Mouse (Mus musculus) lung, postnatal 0 days (tissue): ENCODE results near the gene Cdk5r2. TPM values are rescaled to one million over a fixed set of nuclear protein-coding genes. Genes with fewer than 3 reads are reported as not detected.

Experiments used
- ATAC-seq: fragments of 200-750 bp; cut with Nextera tagmentation; 2 replicates; pipeline ENCODE4 v1.8.0; 2017; ENCODE audit warnings: moderate library complexity
- DNase-seq: peaks from one replicate; pipeline ENCODE4 v3.0.0-alpha.2; 2016; ENCODE audit warnings: low spot score
- H3K27ac ChIP-seq: fragments of 300-500 bp; sonication (generic); 2 replicates; pipeline ENCODE4 v1.5.1; 2014; ENCODE audit warnings: antibody characterized with exemption, mild to moderate bottlenecking, low read length, mixed read lengths
- H3K27me3 ChIP-seq: fragments of 300-500 bp; sonication (generic); replicated peaks from 2 replicates; pipeline ENCODE4 v1.6.1; 2014; ENCODE audit warnings: low read length, mixed read lengths; ENCODE audit not compliant: insufficient read depth
- H3K36me3 ChIP-seq: fragments of 300-500 bp; sonication (generic); 2 replicates; pipeline ENCODE4 v1.6.1; 2014; ENCODE audit warnings: low read length, mixed read lengths; ENCODE audit not compliant: insufficient read depth
- H3K4me1 ChIP-seq: fragments of 300-500 bp; sonication (generic); 2 replicates; pipeline ENCODE4 v1.6.1; 2014; ENCODE audit warnings: antibody characterized with exemption, low read depth, low read length, mixed read lengths; ENCODE audit not compliant: insufficient read depth
- H3K4me2 ChIP-seq: fragments of 300-500 bp; sonication (generic); replicated peaks from 2 replicates; pipeline ENCODE4 v1.6.1; 2014; ENCODE audit warnings: low read depth, mild to moderate bottlenecking, low read length, moderate library complexity, mixed read lengths
- H3K4me3 ChIP-seq: fragments of 300-500 bp; sonication (generic); 2 replicates; pipeline ENCODE4 v1.5.1; 2014; ENCODE audit warnings: low read depth, low read length
- H3K9ac ChIP-seq: fragments of 300-500 bp; sonication (generic); replicated peaks from 2 replicates; pipeline ENCODE4 v1.6.1; 2014; ENCODE audit warnings: low read depth, mild to moderate bottlenecking
- H3K9me3 ChIP-seq: fragments of 300-500 bp; sonication (generic); 2 replicates; pipeline ENCODE4 v1.6.1; 2016; ENCODE audit warnings: low read length, mixed read lengths
- CTCF ChIP-seq: IDR thresholded peaks from 2 replicates; pipeline ENCODE4 v1.5.1; 2016; ENCODE audit warnings: antibody characterized with exemption, mild to moderate bottlenecking
- EP300 ChIP-seq: IDR thresholded peaks from 2 replicates; pipeline ENCODE4 v1.6.1; 2016; ENCODE audit warnings: antibody characterized with exemption, mild to moderate bottlenecking, control low read depth
- WGBS: fragments of 180-500 bp; shearing (Covaris S2); extraction: QIAGEN DNeasy Blood & Tissue Kit; methylation state at CpG from one replicate; pipeline ENCODE4 v1.1.7; 2014; 5-methylcytosine and 5-hydroxymethylcytosine counted together
- microRNA counts: library from miRNA; unstranded; fragments of <30 nt; microRNA quantifications from one replicate; lab custom pipeline; 2015
- microRNA-seq: library from miRNA; unstranded; fragments of <30 nt; microRNA quantifications from one replicate; pipeline ENCODE4, GENCODE M21; 2016
- polyA plus RNA-seq: library from polyadenylated mRNA; unstranded; fragments of >200 nt; fragmentation: Nextera tagmentation; extraction: Ambion mirVana; gene quantifications from 2 replicates; pipeline ENCODE4 v1.2.1, GENCODE M21; 2015

The Cdk5r2 gene
- polyA plus RNA-seq, 1 experiment from 2014 or later, result not detected

GRCm38 (mm10) chr1:74902191-74902590 lies 47.5 kb downstream of the Cdk5r2 start:
- no peak overlapping the region for H3K9ac ChIP-seq
- H3K4me3 ChIP-seq, result no peak overlapping the region
- H3K27ac ChIP-seq, result no peak overlapping the region
- DNase-seq (no peak), ATAC-seq (no peak)
- no peak overlapping the region for H3K4me2 ChIP-seq
- no peaks in the 10 kb centered on the region for H3K9me3 ChIP-seq
- no peaks in the 10 kb centered on the region for H3K36me3 ChIP-seq
- TF ChIP-seq CTCF (no peak), EP300 (no peak)
- WGBS, result 12% methylated on average over 6 of the region's 6 CpGs
- H3K27me3 ChIP-seq, result peaks cover 28% of the 10 kb centered on the region
- no peaks in the 10 kb centered on the region for H3K4me1 ChIP-seq

MicroRNAs encoded within 50 kb of the gene (microRNA counts, 519-probe panel; counts per million panel counts)
- 3,909 counts per million, percentile 32 among the panel's probes with 10 or more counts for microRNA mmu-miR-375 (lab: Ali Mortazavi, UCI)

Small RNAs within 50 kb of the gene (microRNA-seq; reads per million reads assigned to microRNA genes)
- 3,013 reads per million, percentile 87 among the genes with 10 or more reads in this experiment for gene Mir375

Other genes starting within 250 kb of the Cdk5r2 start
- gene Ttll4, start 193.2 kb upstream of the Cdk5r2 start, polyA plus RNA-seq, result 4.2 and 4.7 TPM in 2 replicates
- gene Cyp27a1, start 141.4 kb upstream of the Cdk5r2 start, polyA plus RNA-seq, result 5.2 and 5.4 TPM in 2 replicates
- 2.6 and 4.6 TPM in 2 replicates for gene Prkag3, start 105.7 kb upstream of the Cdk5r2 start, polyA plus RNA-seq
- gene Wnt6, start 83.0 kb upstream of the Cdk5r2 start, polyA plus RNA-seq, result 0.36 and 0.50 TPM in 2 replicates
- gene Wnt10a, start 63.4 kb upstream of the Cdk5r2 start, polyA plus RNA-seq, result not detected in 2 replicates
- gene Fev, start 30.5 kb downstream of the Cdk5r2 start, polyA plus RNA-seq, result not detected in 2 replicates
- gene Cryba2, start 38.2 kb downstream of the Cdk5r2 start, polyA plus RNA-seq, result not detected in 2 replicates
- 2.0 and 2.3 TPM in 2 replicates for gene Cfap65, start 80.7 kb downstream of the Cdk5r2 start, polyA plus RNA-seq
- 0.10 and 0.16 TPM in 2 replicates for gene Ihh, start 96.7 kb downstream of the Cdk5r2 start, polyA plus RNA-seq